Mouse (Mus musculus) intestine, embryonic 14.5 days (tissue): ENCODE results near the gene Slc50a1. TPM values are rescaled to one million over a fixed set of nuclear protein-coding genes. Genes with fewer than 3 reads are reported as not detected.

Experiments
- ATAC-seq: fragments of 200-750 bp; cut with Nextera tagmentation; replicated peaks from 2 replicates; pipeline ENCODE4 v1.8.0; 2017; ENCODE audit warnings: low read depth, moderate number of reproducible peaks, moderate TSS enrichment, moderate library complexity; ENCODE audit not compliant: low FRiP score, low TSS enrichment
- DNase-seq: peaks from one replicate; pipeline ENCODE4 v3.0.0-alpha.2; 2018; ENCODE audit warnings: low spot score
- H3K27ac ChIP-seq: fragments of 300-500 bp; sonication (generic); 2 replicates; pipeline ENCODE4 v1.5.1; 2014; ENCODE audit warnings: low read depth, mild to moderate bottlenecking, control low read depth
- H3K27me3 ChIP-seq: fragments of 300-500 bp; sonication (generic); replicated peaks from 2 replicates; pipeline ENCODE4 v1.6.1; 2014; ENCODE audit warnings: low read length, control low read depth; ENCODE audit not compliant: control insufficient read depth, insufficient read depth
- H3K36me3 ChIP-seq: fragments of 300-500 bp; sonication (generic); 2 replicates; pipeline ENCODE4 v1.6.1; 2014; ENCODE audit warnings: low read length, control low read depth; ENCODE audit not compliant: control insufficient read depth, insufficient read depth
- H3K4me1 ChIP-seq: fragments of 300-500 bp; sonication (generic); replicated peaks from 2 replicates; pipeline ENCODE4 v1.6.1; 2014; ENCODE audit warnings: low read length, control low read depth, mixed read lengths; ENCODE audit not compliant: control insufficient read depth, insufficient read depth
- H3K4me2 ChIP-seq: fragments of 300-500 bp; sonication (generic); 2 replicates; pipeline ENCODE4 v1.6.1; 2014; ENCODE audit warnings: low read length
- H3K4me3 ChIP-seq: fragments of 300-500 bp; sonication (generic); 2 replicates; pipeline ENCODE4 v1.5.1; 2014; ENCODE audit warnings: low read depth, low read length, control low read depth, mixed read lengths
- H3K9ac ChIP-seq: fragments of 300-500 bp; sonication (generic); 2 replicates; pipeline ENCODE4 v1.6.1; 2014; ENCODE audit warnings: mild to moderate bottlenecking, low read length
- H3K9me3 ChIP-seq: fragments of 300-500 bp; sonication (generic); 2 replicates; pipeline ENCODE4 v1.6.1; 2016; ENCODE audit warnings: low read length, control low read depth; ENCODE audit not compliant: control insufficient read depth
- WGBS: fragments of 180-500 bp; shearing (Covaris S2); extraction: QIAGEN DNeasy Blood & Tissue Kit; methylation state at CpG from one replicate; pipeline ENCODE4 v1.1.7; 2014; 5-methylcytosine and 5-hydroxymethylcytosine counted together
- polyA plus RNA-seq: library from polyadenylated mRNA; unstranded; fragments of >200 nt; fragmentation: Nextera tagmentation; extraction: Ambion mirVana; gene quantifications from 2 replicates; pipeline ENCODE4 v1.2.1, GENCODE M21; 2014

The Slc50a1 gene
- polyA plus RNA-seq, 1 experiment from 2014 or later: 64.7 TPM

DNA sequence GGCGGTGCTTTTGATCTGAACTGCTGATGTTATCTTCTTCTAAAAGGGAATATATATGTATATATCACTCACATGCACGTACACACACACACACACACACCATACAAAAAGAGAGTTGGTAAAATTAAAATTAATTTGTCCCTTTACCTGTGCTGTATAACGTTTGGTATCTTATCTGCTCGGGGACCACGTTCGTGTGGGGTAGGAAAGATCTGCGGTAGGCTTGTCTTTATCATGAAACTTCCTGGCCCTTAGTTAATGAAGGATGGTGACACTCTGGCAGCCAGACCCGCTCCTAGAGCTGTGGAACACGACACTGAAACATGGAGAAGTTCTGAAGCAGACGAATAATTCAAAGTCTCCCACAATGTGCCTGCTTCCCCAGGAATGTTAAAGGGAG, 21.5 kb upstream of the Slc50a1 start:
- WGBS: 59% methylated on average over 10 of the region's 10 CpGs

DNA sequence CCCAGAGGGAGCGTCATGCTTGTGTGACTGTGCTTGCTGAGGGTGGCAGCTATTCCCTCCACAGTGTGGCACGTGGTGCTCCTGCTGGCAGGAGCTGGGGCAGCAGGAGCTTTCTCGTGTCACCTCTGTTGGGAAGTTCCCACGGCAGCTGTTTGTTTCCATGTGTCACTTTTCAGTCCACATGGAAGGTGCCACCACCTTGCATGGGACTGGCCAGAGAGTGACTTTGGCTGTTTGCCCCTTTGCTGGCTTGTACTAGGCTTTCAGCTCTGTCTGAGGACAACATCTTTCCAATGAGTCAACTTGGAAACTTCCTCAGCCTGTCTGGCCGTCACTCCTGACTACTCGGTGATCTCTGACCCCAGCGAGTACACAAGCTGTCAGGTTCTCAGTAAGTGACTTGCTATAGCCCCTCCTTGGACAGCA, 18.1 kb upstream of the Slc50a1 start:
- no peak overlapping the region for H3K27ac ChIP-seq
- 31% methylated on average over 7 of the region's 7 CpGs for WGBS
- no peak overlapping the region for H3K4me3 ChIP-seq
- H3K4me1 ChIP-seq: 0 out of 2 replicates have a peak, but pooled peaks cover 5% of the 10 kb centered on the region
- ATAC-seq: no peak
- H3K9me3 ChIP-seq: no peaks in the 10 kb centered on the region
- H3K36me3 ChIP-seq: no peaks in the 10 kb centered on the region
- H3K27me3 ChIP-seq: no peaks in the 10 kb centered on the region
- H3K9ac ChIP-seq: no peak overlapping the region
- H3K4me2 ChIP-seq: no peak overlapping the region
- no peak for DNase-seq

More for the DNA sequence above, 21.5 kb upstream of the Slc50a1 start:
- ATAC-seq (no peak), DNase-seq (no peak)
- no peaks in the 10 kb centered on the region for H3K9me3 ChIP-seq
- no peak overlapping the region for H3K27ac ChIP-seq
- no peaks in the 10 kb centered on the region for H3K27me3 ChIP-seq
- no peaks in the 10 kb centered on the region for H3K36me3 ChIP-seq
- H3K9ac ChIP-seq: no peak overlapping the region
- H3K4me2 ChIP-seq: no peak overlapping the region
- no peak overlapping the region for H3K4me3 ChIP-seq
- 0 out of 2 replicates have a peak, but pooled peaks cover 5% of the 10 kb centered on the region for H3K4me1 ChIP-seq

- H3K9me3 ChIP-seq: no peaks in the 10 kb centered on the region
- 0 out of 2 replicates have a peak, but pooled peaks cover 5% of the 10 kb centered on the region for H3K4me1 ChIP-seq
- no peak overlapping the region for H3K27ac ChIP-seq
- DNase-seq: no peak
- H3K27me3 ChIP-seq: no peaks in the 10 kb centered on the region
- H3K4me2 ChIP-seq: no peak overlapping the region
- ATAC-seq: no peak
- 51% methylated on average over 5 of the region's 5 CpGs for WGBS
- H3K9ac ChIP-seq: no peak overlapping the region
- H3K4me3 ChIP-seq: no peak overlapping the region
- H3K36me3 ChIP-seq: no peaks in the 10 kb centered on the region
These were observed 16.9 kb upstream of the Slc50a1 start for GRCm38 (mm10) chr3:89287286-89287685.

DNA sequence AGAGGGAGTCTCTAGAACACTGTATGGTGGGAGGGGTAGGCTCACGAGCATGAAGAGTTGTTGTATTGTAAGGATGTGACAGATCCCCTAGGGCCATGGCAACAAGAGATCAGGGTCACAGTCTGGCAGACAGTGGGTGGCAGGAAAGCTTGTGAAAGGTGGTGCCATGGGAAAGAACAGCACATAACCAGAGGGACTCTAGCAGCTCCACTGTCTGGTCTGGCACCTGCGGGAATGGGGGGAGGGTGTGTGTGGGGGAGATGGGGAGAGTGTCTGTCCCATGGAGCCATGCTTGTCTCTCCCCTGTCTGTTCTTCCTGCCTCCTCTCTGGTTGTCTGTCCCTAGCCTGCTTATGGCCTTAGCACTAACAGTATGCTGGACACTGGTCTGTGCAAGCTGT, 15.2 kb upstream of the Slc50a1 start:
- Histone ChIP-seq H3K9ac (no peak overlapping the region), H3K27ac (no peak overlapping the region), H3K9me3 (no peaks in the 10 kb centered on the region), H3K27me3 (0 out of 2 replicates have a peak, but pooled peaks cover 4% of the 10 kb centered on the region), H3K4me3 (no peak overlapping the region), H3K36me3 (no peaks in the 10 kb centered on the region), H3K4me1 (peaks cover 12% of the 10 kb centered on the region), H3K4me2 (no peak overlapping the region)
- ATAC-seq: no peak
- no peak for DNase-seq
- WGBS: 56% methylated on average over 2 of the region's 2 CpGs

DNA sequence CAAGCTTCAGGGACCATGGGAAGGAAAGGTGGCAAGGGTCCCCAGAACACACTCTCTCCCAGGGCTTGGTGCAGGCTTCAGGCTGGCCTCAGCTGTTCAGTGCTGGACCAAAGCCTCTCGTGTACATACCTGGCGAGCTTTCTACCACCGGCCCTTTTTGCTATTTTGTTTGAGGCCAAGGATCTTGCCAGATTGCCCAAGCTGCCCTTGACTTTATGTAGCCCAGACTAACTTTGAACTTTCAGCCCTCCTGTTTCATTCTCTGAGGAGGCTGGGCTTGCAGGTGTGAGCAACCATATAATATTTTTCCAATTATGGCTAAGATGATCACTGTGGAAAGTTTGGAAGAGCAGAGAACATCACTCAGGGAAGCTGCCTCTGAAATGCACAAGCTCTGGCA, 13.9 kb upstream of the Slc50a1 start:
- Histone ChIP-seq H3K4me1 (peaks cover 18% of the 10 kb centered on the region), H3K9ac (no peak overlapping the region), H3K36me3 (no peaks in the 10 kb centered on the region), H3K4me3 (no peak overlapping the region), H3K27me3 (0 out of 2 replicates have a peak, but pooled peaks cover 4% of the 10 kb centered on the region), H3K4me2 (no peak overlapping the region), H3K9me3 (no peaks in the 10 kb centered on the region), H3K27ac (no peak overlapping the region)
- ATAC-seq (no peak), DNase-seq (no peak)
- WGBS: 78% methylated on average over 3 of the region's 3 CpGs

- H3K4me2 ChIP-seq: no peak overlapping the region
- H3K36me3 ChIP-seq: no peaks in the 10 kb centered on the region
- no peak overlapping the region for H3K9ac ChIP-seq
- H3K9me3 ChIP-seq: no peaks in the 10 kb centered on the region
- DNase-seq (no peak), ATAC-seq (no peak)
- WGBS: 28% methylated on average over 4 of the region's 4 CpGs
- H3K27me3 ChIP-seq: 0 out of 2 replicates have a peak, but pooled peaks cover 4% of the 10 kb centered on the region
- H3K4me3 ChIP-seq: no peak overlapping the region
- H3K4me1 ChIP-seq: peaks cover 37% of the 10 kb centered on the region
- H3K27ac ChIP-seq: no peak overlapping the region
These were observed 11.9 kb upstream of the Slc50a1 start for GRCm38 (mm10) chr3:89282291-89282643.

DNA sequence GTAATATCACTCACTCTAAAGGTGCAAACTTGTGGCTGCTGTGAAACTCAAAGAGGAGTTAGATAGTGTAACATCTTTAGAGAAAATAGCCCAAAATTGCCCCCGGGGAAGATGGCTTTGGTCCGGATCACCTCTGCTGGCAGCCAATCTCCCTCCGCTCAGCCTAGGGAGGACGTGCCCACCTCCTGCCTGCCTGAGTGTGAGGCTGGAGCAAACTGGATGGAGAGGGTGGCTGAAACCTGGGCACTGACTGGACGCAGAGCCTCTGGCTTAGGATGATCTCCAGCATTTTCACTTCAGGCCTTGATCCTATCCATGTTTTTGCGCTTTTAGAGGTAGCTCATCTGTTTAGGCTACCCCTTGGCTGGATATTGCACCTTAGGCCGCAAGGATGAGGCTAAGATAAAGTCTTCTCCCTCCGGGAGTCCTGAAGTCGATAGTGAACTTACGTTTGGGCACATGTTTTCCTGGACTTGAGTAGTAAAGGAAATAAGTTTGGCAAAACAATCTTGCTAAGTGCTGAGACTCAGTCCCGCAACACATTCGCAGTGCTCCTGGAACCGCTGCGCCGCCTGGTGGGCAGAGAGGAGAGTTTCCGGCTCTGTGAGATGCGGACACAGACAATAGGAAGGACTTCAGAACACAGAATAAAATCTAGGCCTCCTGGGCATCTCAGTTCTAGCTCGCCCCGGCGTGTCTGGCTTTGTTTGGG, 11.4 kb upstream of the Slc50a1 start:
- 0 out of 2 replicates have a peak, but pooled peaks cover 4% of the 10 kb centered on the region for H3K27me3 ChIP-seq
- H3K4me3 ChIP-seq: peak overlapping the region; percentile 61
- H3K27ac ChIP-seq: peak overlapping the region; percentile 85
- peak overlapping the region; percentile 71 for H3K4me2 ChIP-seq
- DNase-seq (peak; percentile 90), ATAC-seq (no peak)
- no peaks in the 10 kb centered on the region for H3K9me3 ChIP-seq
- H3K36me3 ChIP-seq: no peaks in the 10 kb centered on the region
- 13% methylated on average over 20 of the region's 20 CpGs for WGBS
- H3K4me1 ChIP-seq: peaks cover 43% of the 10 kb centered on the region
- H3K9ac ChIP-seq: peak overlapping the region; percentile 43; the same call in 1 of the 2 replicates

GRCm38 (mm10) chr3:89280606-89281511, 10.5 kb upstream of the Slc50a1 start, which contains the start of gene Efna1:
Gene Efna1, minus strand, starts transcription at chr3:89281142.
- ATAC-seq: peak; percentile 80
- peaks cover 44% of the 10 kb centered on the region for H3K4me1 ChIP-seq
- H3K4me2 ChIP-seq: peak within 1 kb of the TSS; percentile 71
- peaks cover 4% of the 10 kb centered on the region; the same call in 1 of the 2 replicates for H3K36me3 ChIP-seq
- DNase-seq: peak; percentile 84
- H3K9me3 ChIP-seq: no peaks in the 10 kb centered on the region
- peak within 1 kb of the TSS; percentile 64 for H3K9ac ChIP-seq
- peak within 1 kb of the TSS; percentile 85 for H3K27ac ChIP-seq
- 1% methylated on average over 52 of the region's 52 CpGs for WGBS
- H3K27me3 ChIP-seq: 0 out of 2 replicates have a peak, but pooled peaks cover 4% of the 10 kb centered on the region
- H3K4me3 ChIP-seq: peak within 1 kb of the TSS; percentile 61
